Mouse (Mus musculus) intestine, postnatal 0 days (tissue): ENCODE data around the gene Pcsk7. TPM values are rescaled to one million over a fixed set of nuclear protein-coding genes. Genes with fewer than 3 reads are reported as not detected.

ENCODE experiments used
- ATAC-seq: fragments of 200-750 bp; cut with Nextera tagmentation; 2 replicates; pipeline ENCODE4 v1.8.0; 2017; ENCODE audit warnings: mild to moderate bottlenecking, moderate TSS enrichment, moderate library complexity
- H3K27ac ChIP-seq: fragments of 300-500 bp; sonication (generic); 2 replicates; pipeline ENCODE4 v1.5.1; 2014; ENCODE audit warnings: mild to moderate bottlenecking, low read depth, low read length, moderate library complexity
- H3K27me3 ChIP-seq: fragments of 300-500 bp; sonication (generic); replicated peaks from 2 replicates; pipeline ENCODE4 v1.6.1; 2014; ENCODE audit warnings: low read length, mixed read lengths; ENCODE audit not compliant: control insufficient read depth, insufficient read depth
- H3K36me3 ChIP-seq: fragments of 300-500 bp; sonication (generic); 2 replicates; pipeline ENCODE4 v1.6.1; 2014; ENCODE audit warnings: mild to moderate bottlenecking, moderate library complexity; ENCODE audit not compliant: control insufficient read depth, insufficient read depth
- H3K4me1 ChIP-seq: fragments of 300-500 bp; sonication (generic); replicated peaks from 2 replicates; pipeline ENCODE4 v1.6.1; 2014; ENCODE audit warnings: antibody characterized with exemption, low read length, mixed read lengths; ENCODE audit not compliant: control insufficient read depth, insufficient read depth
- H3K4me2 ChIP-seq: fragments of 300-500 bp; sonication (generic); replicated peaks from 2 replicates; pipeline ENCODE4 v1.6.1; 2014; ENCODE audit warnings: low read depth, mild to moderate bottlenecking, moderate library complexity
- H3K4me3 ChIP-seq: fragments of 300-500 bp; sonication (generic); 2 replicates; pipeline ENCODE4 v1.5.1; 2014; ENCODE audit warnings: low read depth, low read length
- H3K9ac ChIP-seq: fragments of 300-500 bp; sonication (generic); 2 replicates; pipeline ENCODE4 v1.6.1; 2014; ENCODE audit warnings: mild to moderate bottlenecking, low read depth, low read length
- H3K9me3 ChIP-seq: fragments of 300-500 bp; sonication (generic); 2 replicates; pipeline ENCODE4 v1.6.1; 2016; ENCODE audit warnings: mixed run types; ENCODE audit not compliant: control insufficient read depth
- CTCF ChIP-seq: sonication (generic); IDR thresholded peaks from 2 replicates; pipeline ENCODE4 v1.5.1; 2016; ENCODE audit warnings: low read depth, mild to moderate bottlenecking, control low read depth, antibody characterized with exemption, moderate library complexity
- WGBS: fragments of 180-500 bp; shearing (Covaris S2); extraction: QIAGEN DNeasy Blood & Tissue Kit; methylation state at CpG from one replicate; pipeline ENCODE4 v1.1.7; 2014; 5-methylcytosine and 5-hydroxymethylcytosine counted together
- polyA plus RNA-seq: library from polyadenylated mRNA; unstranded; fragments of >200 nt; fragmentation: Nextera tagmentation; extraction: Ambion mirVana; gene quantifications from 2 replicates; pipeline ENCODE4 v1.2.1, GENCODE M21; 2015

Pcsk7 gene
- polyA plus RNA-seq, 1 experiment from 2014 or later: 16.9 TPM

GRCm38 (mm10) chr9:45893681-45894080 is 12.6 kb upstream of the Pcsk7 start:
- Histone ChIP-seq H3K4me3 (no peak overlapping the region), H3K27ac (no peak overlapping the region), H3K9me3 (no peaks in the 10 kb centered on the region), H3K36me3 (peaks cover 75% of the 10 kb centered on the region), H3K4me2 (no peak overlapping the region), H3K4me1 (no peaks in the 10 kb centered on the region), H3K27me3 (no peaks in the 10 kb centered on the region), H3K9ac (no peak overlapping the region)
- TF ChIP-seq CTCF: no peak
- no peak for ATAC-seq

- Histone ChIP-seq H3K4me1 (peaks cover 9% of the 10 kb centered on the region; the same call in 1 of the 2 replicates), H3K27me3 (no peaks in the 10 kb centered on the region), H3K4me3 (peak overlapping the region; percentile 81), H3K27ac (peak overlapping the region; percentile 98; the same call in 1 of the 2 replicates), H3K36me3 (peaks cover 13% of the 10 kb centered on the region), H3K9me3 (no peaks in the 10 kb centered on the region), H3K4me2 (peak overlapping the region; percentile 85), H3K9ac (peak overlapping the region; percentile 93)
- TF ChIP-seq CTCF: no peak
- ATAC-seq: no peak
- WGBS: 46% methylated on average over 4 of the region's 4 CpGs
Observed at GRCm38 (mm10) chr9:45905196-45905595, 1.1 kb upstream of the Pcsk7 start.

GRCm38 (mm10) chr9:45905811-45906237 is 473 bp upstream of the Pcsk7 start:
- no peak for TF ChIP-seq CTCF
- no peaks in the 10 kb centered on the region for H3K9me3 ChIP-seq
- peak; percentile 26 for ATAC-seq
- peak overlapping the region; percentile 85 for H3K4me2 ChIP-seq
- no peaks in the 10 kb centered on the region for H3K27me3 ChIP-seq
- 0% methylated on average over 16 of the region's 27 CpGs for WGBS
- H3K36me3 ChIP-seq: peaks cover 19% of the 10 kb centered on the region
- H3K4me1 ChIP-seq: peaks cover 9% of the 10 kb centered on the region; the same call in 1 of the 2 replicates
- peak overlapping the region; percentile 93 for H3K9ac ChIP-seq
- H3K4me3 ChIP-seq: peak overlapping the region; percentile 81
- H3K27ac ChIP-seq: peak overlapping the region; percentile 98

- peak overlapping the region; percentile 81 for H3K4me3 ChIP-seq
- peaks cover 31% of the 10 kb centered on the region for H3K36me3 ChIP-seq
- H3K9me3 ChIP-seq: no peaks in the 10 kb centered on the region
- ATAC-seq: peak; percentile 20; the same call in 1 of the 2 replicates
- peaks cover 9% of the 10 kb centered on the region; the same call in 1 of the 2 replicates for H3K4me1 ChIP-seq
- H3K9ac ChIP-seq: peak overlapping the region; percentile 93
- WGBS: 0% methylated on average over 19 of the region's 19 CpGs
- no peak for TF ChIP-seq CTCF
- H3K27ac ChIP-seq: peak overlapping the region; percentile 98
- no peaks in the 10 kb centered on the region for H3K27me3 ChIP-seq
- peak overlapping the region; percentile 85 for H3K4me2 ChIP-seq
Observed at GRCm38 (mm10) chr9:45907078-45907428, 756 bp downstream of the Pcsk7 start.

- no peaks in the 10 kb centered on the region for H3K27me3 ChIP-seq
- no peak overlapping the region for H3K9ac ChIP-seq
- WGBS: 86% methylated on average over 3 of the region's 3 CpGs
- H3K4me2 ChIP-seq: no peak overlapping the region
- H3K27ac ChIP-seq: no peak overlapping the region
- H3K4me1 ChIP-seq: peaks cover 9% of the 10 kb centered on the region; the same call in 1 of the 2 replicates
- peaks cover 69% of the 10 kb centered on the region for H3K36me3 ChIP-seq
- no peaks in the 10 kb centered on the region for H3K9me3 ChIP-seq
- no peak for TF ChIP-seq CTCF
- no peak for ATAC-seq
- no peak overlapping the region for H3K4me3 ChIP-seq
Observed at GRCm38 (mm10) chr9:45910995-45911394, 4.7 kb downstream of the Pcsk7 start.

DNA sequence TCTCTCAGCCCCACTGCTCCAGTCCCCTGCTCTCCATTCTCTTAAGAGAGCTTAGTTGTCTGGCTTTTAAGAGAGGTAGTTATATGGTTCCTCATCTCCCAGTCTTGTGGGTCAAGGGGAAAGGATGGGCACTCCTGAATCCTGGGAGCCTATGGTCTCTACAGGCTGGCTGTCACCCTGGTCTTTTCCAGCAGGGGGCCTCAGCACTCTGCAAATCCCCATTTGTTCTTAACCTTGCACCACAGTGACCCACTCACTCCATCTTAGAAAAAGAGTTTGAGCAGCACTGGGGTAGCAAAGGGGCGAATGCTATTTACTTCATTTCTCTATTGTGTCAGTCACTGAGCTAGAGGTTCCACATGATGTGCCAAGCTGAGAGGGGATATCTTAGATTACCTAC is 5.4 kb downstream of the Pcsk7 start:
- no peak overlapping the region for H3K27ac ChIP-seq
- no peaks in the 10 kb centered on the region for H3K9me3 ChIP-seq
- no peak overlapping the region for H3K4me2 ChIP-seq
- H3K36me3 ChIP-seq: peaks cover 76% of the 10 kb centered on the region
- ATAC-seq: no peak
- WGBS: 69% methylated on average over 1 of the region's 1 CpGs
- TF ChIP-seq CTCF: peak; percentile 82
- peaks cover 9% of the 10 kb centered on the region; the same call in 1 of the 2 replicates for H3K4me1 ChIP-seq
- no peak overlapping the region for H3K4me3 ChIP-seq
- H3K27me3 ChIP-seq: no peaks in the 10 kb centered on the region
- H3K9ac ChIP-seq: no peak overlapping the region

GRCm38 (mm10) chr9:45915659-45916058 is 9.4 kb downstream of the Pcsk7 start:
- no peaks in the 10 kb centered on the region for H3K27me3 ChIP-seq
- TF ChIP-seq CTCF: no peak
- H3K4me1 ChIP-seq: no peaks in the 10 kb centered on the region
- no peak overlapping the region for H3K27ac ChIP-seq
- no peak overlapping the region for H3K9ac ChIP-seq
- no peaks in the 10 kb centered on the region for H3K9me3 ChIP-seq
- no peak overlapping the region for H3K4me2 ChIP-seq
- no peak overlapping the region for H3K4me3 ChIP-seq
- WGBS: 96% methylated on average over 2 of the region's 2 CpGs
- no peak for ATAC-seq
- H3K36me3 ChIP-seq: peaks cover 93% of the 10 kb centered on the region
